Mouse (Mus musculus) gastrocnemius, adult 2 months (tissue): ENCODE measurements at regions not wholly inside any gene's neighbourhood (a gene's known extent, or its start where the extent isn't known, plus 50 kb on each side); places are given as distances from the start of the nearest gene placed in this dataset.

Experiments used
- DNase-seq: peaks from one replicate; pipeline ENCODE4 v3.0.0; 2022
- H3K27ac ChIP-seq: fragments of 200-600 bp; 2 replicates; pipeline ENCODE4 v1.8.1; 2022; ENCODE audit warnings: mild to moderate bottlenecking
- H3K4me3 ChIP-seq: fragments of 200-600 bp; 2 replicates; pipeline ENCODE4 v1.8.1; 2022; ENCODE audit warnings: mild to moderate bottlenecking, moderate library complexity
- CTCF ChIP-seq: fragments of 200-600 bp; IDR thresholded peaks from 2 replicates; pipeline ENCODE4 v1.8.1; 2022; ENCODE audit warnings: antibody characterized with exemption, mild to moderate bottlenecking, moderate library complexity
- intact Hi-C: fragments of 180-260 bp; cut with DNase I; formaldehyde crosslinking; loops from one replicate; pipeline ENCODE4 v1.15.1; 2025

DNA sequence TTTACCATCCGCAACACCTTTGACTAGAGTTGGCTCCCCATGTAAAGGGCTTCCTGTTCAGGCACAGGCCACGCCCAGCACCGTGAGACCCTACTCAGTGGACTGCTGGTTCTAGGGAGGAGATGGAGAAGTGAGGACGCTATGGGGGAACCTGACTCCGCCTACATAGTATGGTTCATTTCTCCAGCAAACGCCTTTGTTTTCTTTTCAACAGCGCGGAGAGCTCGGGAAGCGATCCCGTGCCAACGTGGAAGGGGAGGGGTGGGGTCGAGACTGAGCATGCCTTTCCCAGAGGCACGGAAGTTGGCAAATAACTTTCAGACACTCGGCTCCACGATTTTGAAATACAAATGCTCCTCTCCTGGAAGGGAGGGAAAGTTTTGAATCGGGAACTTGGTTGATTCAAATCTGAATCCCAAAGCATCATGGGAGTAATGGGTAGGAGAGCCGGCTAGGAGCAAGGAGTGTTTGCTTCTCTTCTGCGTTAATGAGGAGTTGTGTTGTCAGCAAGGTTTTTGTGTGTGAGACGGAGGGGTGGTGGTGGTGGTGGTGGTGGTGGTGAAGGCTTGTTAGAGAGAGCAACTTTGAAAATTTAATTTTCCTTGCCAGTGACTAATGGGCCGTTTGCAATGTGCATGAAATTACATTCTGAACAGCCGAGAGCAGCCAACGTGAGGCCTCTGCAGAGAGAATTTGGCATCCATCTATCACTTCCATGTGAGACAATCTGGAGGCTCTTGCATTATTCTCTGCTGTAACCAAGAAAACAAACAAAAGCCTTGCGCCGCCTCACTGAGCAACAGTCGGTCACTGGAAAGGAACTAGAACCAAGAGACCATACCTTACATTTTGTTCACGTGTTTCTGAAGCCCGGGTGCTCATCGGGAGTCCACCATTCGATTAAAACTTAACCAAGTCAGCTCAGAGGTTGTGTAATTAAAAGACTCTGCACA is 89.9 kb upstream of the Gm9887 start:
- Histone ChIP-seq H3K4me3 (peak overlapping the region; percentile 73), H3K27ac (peak overlapping the region; percentile 88)
- DNase-seq = peak; percentile 67
- TF ChIP-seq CTCF = no peak
- intact Hi-C loops = loop anchor here (5.0 kb wide), 2 partner anchors 40 to 110 kb away; no protein-coding TSS in a partner anchor

DNA sequence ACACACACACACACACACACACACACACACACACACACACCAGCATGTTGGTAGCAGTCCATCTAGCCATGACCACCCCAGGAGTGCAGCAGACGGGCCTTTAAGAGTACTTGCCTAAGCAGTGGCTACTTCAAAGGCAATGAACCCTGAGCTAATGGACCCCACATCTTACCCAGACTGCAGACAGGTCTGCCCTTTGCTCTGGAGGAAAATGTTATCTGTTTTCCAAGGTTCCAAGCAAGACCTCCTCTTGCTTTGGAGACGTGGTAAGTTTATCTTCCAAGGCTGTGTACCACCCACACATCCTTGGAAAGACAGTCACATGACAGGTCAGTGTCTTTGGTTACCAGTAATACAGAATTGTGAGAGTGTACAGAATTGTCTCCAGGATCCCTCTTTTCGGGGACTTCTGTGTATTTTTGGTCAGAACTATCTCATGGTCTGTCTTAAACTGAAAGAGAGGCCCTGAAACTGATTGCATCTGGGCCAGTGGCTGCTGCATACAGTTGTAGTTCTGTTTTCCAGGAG is 88.4 kb upstream of the Gm9887 start:
- Histone ChIP-seq H3K4me3 (no peak overlapping the region), H3K27ac (peak overlapping the region; percentile 38)
- no peak for DNase-seq
- TF ChIP-seq CTCF = no peak
- intact Hi-C loops = loop anchor here (5.0 kb wide), 2 partner anchors 42 to 112 kb away; no protein-coding TSS in a partner anchor

DNA sequence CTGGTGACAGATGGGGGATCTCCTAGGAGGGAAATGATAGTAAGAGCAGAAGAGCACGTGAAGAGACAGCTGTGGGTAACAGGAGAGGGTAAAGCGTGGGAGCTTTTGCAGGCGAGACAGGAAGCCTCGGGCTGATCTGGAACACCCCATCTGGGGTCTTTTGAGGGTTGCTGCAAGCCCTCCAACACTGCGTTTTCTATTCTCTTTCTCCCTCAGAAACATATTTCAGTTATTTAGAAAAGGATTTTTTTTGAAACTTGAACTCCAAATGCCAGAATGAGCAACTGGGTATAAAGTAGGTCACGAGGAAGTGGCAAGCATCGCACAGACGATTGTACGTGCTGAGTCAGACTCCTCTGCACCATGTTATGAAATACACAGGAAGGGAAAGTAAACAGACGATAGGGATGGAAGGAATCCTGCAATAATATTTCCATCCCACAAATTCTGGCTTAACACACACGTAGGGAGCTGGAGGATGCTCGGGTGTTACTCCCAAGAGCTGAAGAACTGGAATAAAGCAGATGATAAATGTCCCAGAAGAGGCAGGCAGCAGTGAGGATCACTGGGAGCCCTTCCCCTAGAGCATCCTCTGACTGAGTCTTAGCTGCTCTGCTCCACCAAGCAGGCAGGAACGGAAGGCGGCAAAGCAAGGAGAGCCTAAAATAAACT is 86.0 kb upstream of the Gm9887 start:
- peak overlapping the region; percentile 90 for H3K27ac ChIP-seq
- peak overlapping the region; percentile 54 for H3K4me3 ChIP-seq
- peak; percentile 53 for DNase-seq
- TF ChIP-seq CTCF = no peak
- intact Hi-C loops = no loop called here

DNA sequence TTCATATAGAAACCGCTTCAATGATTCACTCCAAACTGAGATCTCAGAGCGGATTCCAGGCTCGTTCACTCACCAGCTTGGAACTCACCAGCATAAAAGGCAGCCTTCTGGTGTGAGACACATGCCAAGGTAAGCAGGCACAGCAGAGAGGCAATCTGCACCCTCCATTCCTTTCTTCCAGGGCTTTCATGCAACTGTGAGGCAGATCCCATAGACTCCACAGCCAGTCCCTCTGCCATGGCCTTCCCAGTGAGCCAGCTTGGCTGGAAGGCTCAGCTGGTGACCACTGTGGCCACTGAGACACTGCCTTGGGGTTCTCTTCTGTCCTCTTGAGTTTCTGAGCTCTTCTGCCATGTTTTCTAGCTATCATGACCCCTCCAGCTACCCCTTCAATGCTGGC is 84.5 kb upstream of the Gm9887 start:
- TF ChIP-seq CTCF = no peak
- DNase-seq = no peak
- no peak overlapping the region for H3K4me3 ChIP-seq
- intact Hi-C loops = no loop called here
- peak overlapping the region; percentile 60 for H3K27ac ChIP-seq

DNA sequence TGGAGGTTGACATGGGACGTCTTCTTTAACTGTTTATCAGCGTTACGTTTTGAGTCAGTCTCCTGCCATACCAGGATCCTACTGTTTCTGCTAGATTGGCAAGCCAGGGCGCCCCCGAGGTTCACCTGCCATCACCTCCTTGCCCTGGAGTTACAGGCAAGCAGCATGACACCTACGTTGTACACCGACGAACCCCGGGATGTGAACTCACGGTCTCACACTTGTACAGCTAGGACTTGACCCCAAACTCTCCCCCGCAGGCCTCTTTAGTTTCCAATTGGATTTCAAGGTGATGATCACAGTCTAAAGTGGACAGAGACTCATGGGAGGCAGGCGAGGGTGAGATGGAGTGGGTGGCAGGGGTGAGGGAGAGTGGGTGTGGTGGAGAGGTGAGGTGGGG is 83.9 kb upstream of the Gm9887 start:
- intact Hi-C loops = no loop called here
- no peak for TF ChIP-seq CTCF
- DNase-seq = no peak
- no peak overlapping the region for H3K27ac ChIP-seq
- no peak overlapping the region for H3K4me3 ChIP-seq

DNA sequence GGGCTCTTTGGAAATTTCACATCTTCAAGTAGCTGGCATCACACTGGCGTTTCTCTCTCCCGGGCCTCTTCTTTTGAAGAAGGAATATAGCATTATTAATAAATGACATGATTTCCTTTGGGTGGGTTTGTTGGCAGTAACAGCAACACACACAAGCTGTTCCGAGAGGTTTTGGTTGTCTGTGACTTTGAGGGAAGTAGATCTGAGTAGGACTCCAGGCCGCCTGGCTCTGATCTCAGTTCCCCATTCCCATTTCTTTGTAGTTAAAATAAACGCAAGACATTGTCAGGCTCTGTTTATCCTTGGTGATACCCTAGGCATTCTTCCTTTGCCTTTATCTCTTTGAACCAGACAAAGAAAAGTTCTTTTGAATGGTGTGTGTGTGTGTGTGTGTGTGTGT is 83.3 kb upstream of the Gm9887 start:
- no peak overlapping the region for H3K4me3 ChIP-seq
- peak overlapping the region; percentile 38; the same call in 1 of the 2 replicates for H3K27ac ChIP-seq
- no peak for DNase-seq
- intact Hi-C loops = no loop called here
- TF ChIP-seq CTCF = no peak

DNA sequence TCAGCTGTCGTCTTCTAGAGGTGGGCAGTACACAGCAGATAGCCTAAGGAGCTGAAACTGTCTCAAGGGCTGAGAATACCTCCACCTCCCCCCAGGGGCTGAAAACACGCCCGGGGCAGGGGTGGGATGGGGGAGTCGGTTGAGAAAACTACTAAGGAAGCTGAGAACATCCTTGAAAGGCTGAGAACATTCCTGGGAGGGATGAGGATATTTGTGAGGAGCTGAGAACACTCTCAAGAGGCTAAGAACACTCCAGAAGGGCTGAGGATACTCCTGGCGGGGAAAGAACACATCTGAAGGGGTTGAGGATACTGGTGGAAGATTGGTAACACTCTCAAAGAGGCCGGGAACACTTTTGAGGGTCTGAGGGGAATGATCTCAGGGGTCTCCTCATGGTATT is 81.3 kb upstream of the Gm9887 start:
- intact Hi-C loops = no loop called here
- TF ChIP-seq CTCF = no peak
- H3K27ac ChIP-seq = no peak overlapping the region
- H3K4me3 ChIP-seq = no peak overlapping the region
- no peak for DNase-seq

DNA sequence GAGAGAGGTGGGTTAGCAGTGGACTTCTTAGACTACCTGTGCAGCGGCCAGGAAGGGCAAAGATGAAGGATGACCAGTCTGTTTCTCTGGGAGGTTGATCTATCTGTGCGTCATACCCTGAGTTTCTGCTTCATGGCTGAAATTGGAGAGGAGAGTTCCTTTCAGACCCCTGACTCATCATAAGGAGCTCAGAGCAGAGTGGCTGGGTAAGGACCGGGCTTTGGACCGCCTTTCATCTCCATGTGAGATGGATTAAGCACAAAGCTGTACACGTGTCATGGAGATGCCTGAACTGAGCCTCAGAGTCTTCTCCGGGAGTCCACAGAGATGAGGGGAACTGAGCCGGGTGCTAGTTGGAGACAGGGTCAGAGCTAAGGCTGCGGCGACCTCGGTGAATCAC is 80.7 kb upstream of the Gm9887 start:
- TF ChIP-seq CTCF = no peak
- no peak overlapping the region for H3K27ac ChIP-seq
- H3K4me3 ChIP-seq = no peak overlapping the region
- intact Hi-C loops = no loop called here
- no peak for DNase-seq

DNA sequence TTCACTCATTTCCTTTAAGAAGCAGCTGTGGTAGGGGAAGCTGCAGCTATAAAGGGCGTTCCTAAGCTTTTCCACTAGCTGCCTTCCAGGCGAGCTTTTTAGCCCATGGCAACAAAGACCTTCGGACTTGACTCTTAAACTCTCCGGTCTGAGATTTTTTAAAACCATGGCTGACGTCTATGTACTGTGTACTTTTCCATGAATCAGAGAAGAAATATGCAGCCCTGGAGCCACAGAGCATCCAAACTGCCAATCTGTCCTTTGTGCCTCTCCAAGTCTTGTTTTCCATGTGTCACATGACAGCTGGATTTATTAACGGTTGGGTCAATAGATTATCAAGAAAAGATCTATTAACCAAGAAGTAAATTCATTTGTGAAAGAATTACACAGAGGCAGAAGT is 78.9 kb upstream of the Gm9887 start:
- DNase-seq = no peak

DNA sequence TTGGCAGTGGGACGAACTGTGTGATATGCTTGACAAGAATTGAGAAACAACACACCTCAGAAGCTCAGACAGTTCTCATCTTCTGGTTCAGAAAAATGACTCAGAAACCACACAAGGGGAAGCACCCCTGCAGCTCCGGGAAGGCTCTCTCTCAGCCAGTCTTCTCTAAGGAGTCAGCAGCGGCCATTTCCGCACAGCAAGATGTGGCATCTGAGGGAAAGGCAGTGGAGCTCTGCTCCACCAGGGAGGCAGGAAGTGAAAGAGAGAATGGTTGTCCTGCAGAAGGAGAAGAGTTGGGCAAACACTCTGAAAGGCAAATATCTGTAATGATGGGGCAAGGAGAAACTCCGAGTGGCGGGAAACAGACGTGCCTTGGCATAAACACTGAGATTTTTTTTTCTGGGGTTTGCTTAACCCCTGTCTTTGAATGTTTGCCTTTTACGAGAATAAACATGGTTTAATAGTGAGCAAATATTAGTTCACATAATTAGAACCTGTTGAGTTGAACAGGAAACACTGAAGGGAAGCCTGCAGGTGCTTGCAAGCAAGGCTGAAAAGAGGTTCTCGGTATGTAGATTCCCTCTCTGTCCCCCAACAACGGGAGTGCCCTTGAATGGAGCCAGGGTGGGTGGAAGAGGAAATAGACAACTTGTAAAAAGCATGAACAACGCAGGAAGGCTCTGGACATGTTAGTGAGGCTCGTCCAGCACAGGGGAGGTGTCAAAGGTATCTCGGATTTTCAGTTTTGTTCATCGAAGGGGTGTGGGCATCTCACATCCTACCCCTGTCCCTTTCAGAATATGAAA is 75.9 kb upstream of the Gm9887 start:
- peak overlapping the region; percentile 63 for H3K4me3 ChIP-seq
- intact Hi-C loops = loop anchor here (5.0 kb wide), 1 partner anchor 76 kb away; the partner anchor contains the start of genes Arf6 and Gm9887
- DNase-seq = no peak
- TF ChIP-seq CTCF = no peak
- H3K27ac ChIP-seq = peak overlapping the region; percentile 71

More for the DNA sequence above, 78.9 kb upstream of the Gm9887 start:
- Histone ChIP-seq H3K27ac (peak overlapping the region; percentile 83), H3K4me3 (peak overlapping the region; percentile 1; the same call in 1 of the 2 replicates)
- TF ChIP-seq CTCF = no peak
- intact Hi-C loops = no loop called here

DNA sequence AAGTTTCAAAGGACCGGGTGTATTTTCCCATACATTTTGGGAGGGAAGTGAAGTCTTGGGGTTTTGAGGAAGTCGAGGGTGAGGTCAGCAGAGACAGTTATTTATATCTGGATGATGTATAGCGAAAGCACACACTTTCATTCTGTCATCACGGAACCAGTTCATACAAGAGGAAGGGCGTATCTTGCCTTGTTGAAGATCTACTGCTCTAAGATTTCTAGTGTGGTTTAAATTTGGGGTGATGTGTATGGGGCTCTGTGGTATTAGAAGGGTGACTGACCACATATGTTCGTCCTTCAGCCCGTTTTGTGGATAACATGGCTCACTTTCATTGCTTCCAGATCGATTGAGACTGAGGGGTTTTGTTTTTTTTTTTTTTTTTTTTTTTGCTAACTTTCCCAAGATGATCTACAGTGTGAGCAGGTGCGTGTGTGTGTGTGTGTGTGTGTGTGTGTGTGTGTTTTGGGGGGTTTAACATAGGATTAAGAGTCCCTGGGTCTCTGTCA is 75.1 kb upstream of the Gm9887 start:
- Histone ChIP-seq H3K27ac (peak overlapping the region; percentile 80), H3K4me3 (peak overlapping the region; percentile 63)
- no peak for TF ChIP-seq CTCF
- DNase-seq = no peak
- intact Hi-C loops = loop anchor here (5.0 kb wide), 1 partner anchor 75 kb away; the partner anchor contains the start of genes Arf6 and Gm9887
